Mouse (Mus musculus) heart, postnatal 4 days (tissue): ENCODE measurements at regions not wholly inside any gene's neighbourhood (a gene's known extent, or its start where the extent isn't known, plus 50 kb on each side); places are given as distances from the start of the nearest gene placed in this dataset.
A peak's percentile ranks its signal among the peaks of the same experiment; 100 is the strongest.

Source experiments
- DNase-seq: peaks from one replicate; pipeline ENCODE4 v3.0.0; 2021

GRCm38 (mm10) chr1:119187301-119187700 is 133.9 kb upstream of the Gli2 start:
- no peak for DNase-seq

- DNase-seq = no peak
These were observed 133.4 kb upstream of the Gli2 start for GRCm38 (mm10) chr1:119186856-119187255.

DNA sequence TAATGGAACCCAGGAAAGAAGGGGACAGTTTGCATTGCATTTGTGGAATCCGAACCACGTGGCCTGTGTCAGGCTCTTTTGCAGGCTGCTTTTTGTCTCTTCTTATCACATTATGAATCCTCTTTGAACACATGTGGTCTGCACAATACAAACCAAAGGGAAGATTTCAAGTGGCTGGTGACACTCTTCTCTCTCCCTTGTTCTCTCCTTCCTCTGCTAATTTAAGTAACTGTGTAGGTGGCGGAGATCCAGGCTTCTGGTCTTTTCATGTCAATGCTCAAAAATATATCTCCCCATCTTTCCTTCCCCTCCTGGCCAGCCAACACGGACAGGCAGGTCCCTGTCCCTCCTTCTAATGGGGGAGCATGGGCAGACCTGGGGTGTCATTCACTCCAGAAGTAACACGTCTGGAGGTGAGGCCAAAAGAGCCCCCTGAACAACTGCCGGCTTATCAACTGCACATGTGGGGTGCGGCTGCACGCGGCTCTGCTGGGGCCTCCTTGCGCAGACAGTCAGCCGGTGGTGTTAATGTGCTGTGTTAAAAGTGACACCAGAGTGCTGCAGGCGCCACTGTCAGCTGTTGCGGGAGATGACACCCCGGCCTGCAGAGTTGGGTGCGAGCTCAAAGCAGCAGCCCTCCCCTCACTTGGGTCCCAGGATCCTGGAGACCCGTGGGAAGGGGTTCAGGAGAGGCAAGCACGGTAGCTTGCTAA is 130.3 kb upstream of the Gli2 start:
- DNase-seq = no peak

- no peak for DNase-seq
These were observed 119.8 kb upstream of the Gli2 start for GRCm38 (mm10) chr1:119173030-119173756.

- no peak for DNase-seq
These were observed 114.0 kb upstream of the Gli2 start for GRCm38 (mm10) chr1:119167443-119167842.

GRCm38 (mm10) chr1:119166286-119166685 is 112.9 kb upstream of the Gli2 start:
- DNase-seq = no peak

GRCm38 (mm10) chr1:119164811-119165210 is 111.4 kb upstream of the Gli2 start:
- DNase-seq = no peak

GRCm38 (mm10) chr1:119163846-119164245 is 110.4 kb upstream of the Gli2 start:
- DNase-seq = no peak

DNA sequence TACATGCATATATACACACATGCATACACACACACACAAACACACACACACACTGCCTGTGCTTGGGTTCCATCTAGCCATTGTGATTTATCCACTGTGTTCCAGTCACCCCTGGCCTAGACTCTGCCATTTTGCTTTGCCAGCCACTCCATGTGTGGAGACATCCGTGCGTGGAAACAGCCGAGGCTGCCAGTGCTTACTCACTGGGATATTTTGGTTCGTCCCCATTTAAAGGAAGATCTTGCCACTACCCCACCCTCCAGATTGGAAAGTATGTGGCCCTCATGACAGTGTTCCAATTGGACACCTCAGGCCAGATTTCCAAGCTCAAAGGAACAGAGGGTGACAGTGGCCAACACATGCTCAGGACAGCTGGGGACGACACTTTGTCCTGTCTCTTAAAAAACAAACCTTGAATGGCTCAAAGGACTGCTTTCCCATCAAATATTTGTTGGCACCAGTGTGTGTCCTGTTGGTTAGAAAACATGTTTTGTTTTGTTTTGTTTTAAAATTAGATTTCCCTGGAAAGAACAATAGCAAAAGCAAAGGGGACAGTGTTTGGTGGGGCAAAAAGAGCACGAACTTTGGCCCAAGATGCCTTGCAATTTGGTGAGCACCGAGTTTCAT is 109.8 kb upstream of the Gli2 start:
- no peak for DNase-seq

DNA sequence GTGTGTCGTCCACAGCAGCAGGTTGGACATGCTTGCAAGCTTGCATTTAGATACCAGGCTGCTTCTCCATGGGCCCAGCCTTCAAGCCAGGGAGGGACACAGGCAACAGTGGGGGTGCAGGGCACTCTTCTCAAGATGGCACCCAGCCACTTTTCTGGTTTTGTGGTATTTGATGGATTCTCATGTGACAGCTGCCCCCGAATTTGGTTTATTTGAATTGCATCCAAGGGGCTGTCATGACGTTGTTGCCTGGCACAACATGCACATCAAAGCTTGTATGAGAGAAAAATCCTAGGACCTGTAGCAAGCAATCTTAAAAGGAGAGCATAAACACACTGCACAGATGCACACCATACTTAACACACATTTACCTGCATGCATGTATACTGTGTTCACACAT is 108.3 kb upstream of the Gli2 start:
- no peak for DNase-seq

GRCm38 (mm10) chr1:119160354-119160753 is 106.9 kb upstream of the Gli2 start:
- no peak for DNase-seq

- no peak for DNase-seq
These were observed 103.8 kb upstream of the Gli2 start for GRCm38 (mm10) chr1:119157171-119157700.

GRCm38 (mm10) chr1:119153619-119154018 is 100.2 kb upstream of the Gli2 start:
- DNase-seq = no peak

- DNase-seq = no peak
These were observed 99.4 kb upstream of the Gli2 start for GRCm38 (mm10) chr1:119152776-119153175.

GRCm38 (mm10) chr1:119147506-119147905 is 94.1 kb upstream of the Gli2 start:
- DNase-seq = no peak

DNA sequence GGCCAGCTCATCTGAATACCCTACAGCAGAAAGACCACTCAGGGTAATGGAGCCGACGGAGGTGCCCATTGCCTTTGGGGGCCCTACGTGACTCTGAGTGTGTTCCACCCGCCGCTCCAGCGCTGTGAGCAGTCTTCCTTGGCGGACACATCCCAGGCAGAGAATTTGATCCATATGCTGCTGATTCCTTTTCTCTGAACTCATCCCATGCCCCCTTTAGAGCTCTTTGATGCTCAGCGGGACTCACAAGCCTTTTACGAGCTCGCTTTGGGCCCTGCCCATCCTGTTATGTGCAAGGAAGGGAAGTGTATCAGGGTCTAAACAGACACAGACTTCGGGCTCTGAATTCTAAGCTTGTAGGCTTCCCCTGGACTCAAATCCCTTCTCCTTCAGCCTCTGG is 90.4 kb upstream of the Gli2 start:
- DNase-seq = no peak

DNA sequence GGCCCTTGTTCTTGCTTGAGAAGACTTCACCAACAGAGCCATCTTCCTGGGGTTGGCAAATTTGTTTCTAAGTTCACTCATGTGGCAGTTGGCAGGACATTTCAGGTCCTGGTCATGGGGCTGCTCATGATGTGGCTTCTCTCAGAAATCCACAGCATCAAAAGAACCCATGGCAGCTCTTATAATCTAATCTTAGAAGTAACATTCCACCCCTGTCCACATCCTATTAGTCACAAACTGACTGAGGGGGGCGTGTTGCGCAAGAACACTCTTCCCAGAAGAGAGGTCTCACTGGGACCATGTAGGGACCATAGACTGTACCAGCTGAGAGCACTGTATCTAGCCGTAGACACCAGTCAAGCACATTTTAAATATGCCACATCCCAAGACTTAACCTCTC is 75.6 kb upstream of the Gli2 start:
- DNase-seq = no peak

GRCm38 (mm10) chr1:119125561-119125960 is 72.1 kb upstream of the Gli2 start:
- peak; percentile 10 for DNase-seq

- DNase-seq = no peak
These were observed 71.4 kb upstream of the Gli2 start for GRCm38 (mm10) chr1:119124798-119125197.

GRCm38 (mm10) chr1:119124063-119124462 is 70.6 kb upstream of the Gli2 start:
- DNase-seq = no peak

GRCm38 (mm10) chr1:119123402-119123801 is 70.0 kb upstream of the Gli2 start:
- DNase-seq = no peak

- no peak for DNase-seq
These were observed 69.6 kb upstream of the Gli2 start for GRCm38 (mm10) chr1:119122975-119123374.

GRCm38 (mm10) chr1:119119863-119120569 is 66.6 kb upstream of the Gli2 start:
- peak; percentile 26 for DNase-seq
